Mouse (Mus musculus) heart, embryonic 10.5 days (tissue): ENCODE results near the gene C2cd2l. TPM values are rescaled to one million over a fixed set of nuclear protein-coding genes. Genes with fewer than 3 reads are reported as not detected.
A peak's percentile ranks its signal among the peaks of the same experiment; 100 is the strongest.
"Not testable (repeated sequence)": the region's sequence is repeated elsewhere in the genome, so short reads cannot be mapped to it uniquely, and the experiment has no call there.

Source experiments
- DNase-seq: peaks from one replicate; pipeline ENCODE4 v3.0.0-alpha.2; 2017; ENCODE audit warnings: low spot score
- H3K27ac ChIP-seq: fragments of 300-500 bp; sonication (generic); 2 replicates; pipeline ENCODE4 v1.5.1; 2016; ENCODE audit warnings: mild to moderate bottlenecking
- H3K27me3 ChIP-seq: fragments of 300-500 bp; sonication (generic); 2 replicates; pipeline ENCODE4 v1.6.1; 2016; ENCODE audit warnings: mild to moderate bottlenecking; ENCODE audit not compliant: poor library complexity, insufficient read depth, severe bottlenecking
- H3K36me3 ChIP-seq: fragments of 300-500 bp; sonication (generic); 2 replicates; pipeline ENCODE4 v1.6.1; 2016; ENCODE audit warnings: mild to moderate bottlenecking, moderate library complexity
- H3K4me1 ChIP-seq: fragments of 300-500 bp; sonication (generic); 2 replicates; pipeline ENCODE4 v1.6.1; 2016; ENCODE audit warnings: mild to moderate bottlenecking
- H3K4me3 ChIP-seq: fragments of 300-500 bp; sonication (generic); 2 replicates; pipeline ENCODE4 v1.5.1; 2016; ENCODE audit warnings: mild to moderate bottlenecking, moderate library complexity
- H3K9me3 ChIP-seq: fragments of 300-500 bp; sonication (generic); 2 replicates; pipeline ENCODE4 v1.6.1; 2016; ENCODE audit warnings: mild to moderate bottlenecking, moderate library complexity
- WGBS: fragments of 180-500 bp; shearing (Covaris S2); methylation state at CpG from one replicate; pipeline ENCODE4 v1.1.7; 2016; 5-methylcytosine and 5-hydroxymethylcytosine counted together
- polyA plus RNA-seq: library from polyadenylated mRNA; unstranded; fragments of >200 nt; fragmentation: Nextera tagmentation; extraction: Ambion mirVana; gene quantifications from 2 replicates; pipeline ENCODE4 v1.2.1, GENCODE M21; 2016

C2cd2l gene
- polyA plus RNA-seq, 1 experiment from 2014 or later = 6.9 TPM

DNA sequence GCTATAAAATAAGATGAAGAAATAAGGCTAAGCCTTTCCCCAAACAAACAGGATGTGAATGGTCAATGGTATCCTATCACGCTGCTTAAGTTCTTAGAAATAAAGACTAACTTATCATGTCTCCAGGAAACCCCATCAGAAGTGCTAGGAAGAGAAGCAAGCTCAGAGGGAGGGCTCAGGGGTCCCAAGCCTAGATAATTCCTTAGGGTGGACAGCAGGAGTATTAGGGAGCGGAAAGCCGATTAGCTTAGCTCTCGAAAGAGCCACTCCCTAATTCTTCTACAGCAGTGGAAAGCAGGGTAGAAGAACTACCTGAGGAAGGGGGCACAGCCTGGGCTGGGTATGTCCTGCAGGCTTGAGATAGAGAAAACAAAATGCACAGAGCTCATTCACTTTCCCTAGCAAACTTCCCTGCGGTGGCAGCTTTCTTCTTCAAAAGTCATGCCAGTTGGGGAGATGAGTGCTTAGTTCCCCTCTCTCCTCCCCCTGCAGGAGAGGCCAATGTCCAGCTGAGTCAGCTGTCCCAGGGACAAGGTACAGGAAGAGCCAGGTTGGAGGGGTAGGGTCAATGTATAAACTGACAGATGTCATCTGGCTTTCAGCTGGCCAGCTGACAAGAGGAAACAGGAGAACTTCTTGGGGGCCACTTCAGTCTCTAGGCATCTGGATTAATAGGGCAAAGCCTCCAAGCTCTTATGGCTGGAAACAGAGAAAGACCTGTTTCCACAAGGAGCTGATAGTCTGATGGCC, 1.8 kb downstream of the C2cd2l start:
- Histone ChIP-seq H3K4me3 (peak overlapping the region; percentile 95), H3K4me1 (peaks cover 43% of the 10 kb centered on the region), H3K27me3 (no peaks in the 10 kb centered on the region), H3K36me3 (peaks cover 39% of the 10 kb centered on the region), H3K27ac (peak overlapping the region; percentile 49; the same call in 1 of the 2 replicates), H3K9me3 (no peaks in the 10 kb centered on the region)
- no peak for DNase-seq
- 53% methylated on average over 5 of the region's 5 CpGs for WGBS

DNA sequence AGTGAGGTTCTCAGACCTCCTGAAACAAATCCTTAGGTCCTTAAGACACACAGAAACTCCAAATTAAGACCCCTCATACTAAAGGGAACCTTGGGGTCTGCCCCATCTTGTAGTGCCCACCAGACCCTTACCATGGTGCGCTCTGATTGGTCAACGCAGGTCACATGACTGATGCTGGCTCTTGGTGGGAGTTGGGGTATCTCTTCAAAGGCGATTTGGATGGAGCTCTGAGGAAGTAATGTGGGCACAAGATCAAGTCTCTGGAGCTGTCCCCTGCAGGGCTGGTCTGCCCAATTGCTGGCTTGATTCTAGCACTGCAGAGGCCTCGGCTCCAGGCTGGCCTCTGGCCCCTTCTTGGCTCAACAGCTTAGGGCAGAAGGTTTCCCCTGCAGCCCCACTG, 2.6 kb downstream of the C2cd2l start:
- peaks cover 47% of the 10 kb centered on the region for H3K36me3 ChIP-seq
- no peak overlapping the region for H3K27ac ChIP-seq
- DNase-seq = no peak
- H3K4me1 ChIP-seq = peaks cover 43% of the 10 kb centered on the region
- WGBS = 63% methylated on average over 4 of the region's 4 CpGs
- H3K9me3 ChIP-seq = no peaks in the 10 kb centered on the region
- no peaks in the 10 kb centered on the region for H3K27me3 ChIP-seq
- peak overlapping the region; percentile 18; the same call in 1 of the 2 replicates for H3K4me3 ChIP-seq

GRCm38 (mm10) chr9:44314910-44315309, 5.2 kb downstream of the C2cd2l start:
- 89% methylated on average over 18 of the region's 18 CpGs for WGBS
- Histone ChIP-seq H3K36me3 (peaks cover 49% of the 10 kb centered on the region), H3K9me3 (no peaks in the 10 kb centered on the region), H3K4me3 (no peak overlapping the region), H3K27me3 (0 out of 2 replicates have a peak, but pooled peaks cover 4% of the 10 kb centered on the region), H3K4me1 (peaks cover 51% of the 10 kb centered on the region), H3K27ac (no peak overlapping the region)
- no peak for DNase-seq

GRCm38 (mm10) chr9:44314257-44314547, 5.9 kb downstream of the C2cd2l start:
- H3K36me3 ChIP-seq = peaks cover 49% of the 10 kb centered on the region
- H3K4me3 ChIP-seq = no peak overlapping the region
- no peak for DNase-seq
- H3K27ac ChIP-seq = no peak overlapping the region
- H3K27me3 ChIP-seq = 0 out of 2 replicates have a peak, but pooled peaks cover 4% of the 10 kb centered on the region
- peaks cover 46% of the 10 kb centered on the region for H3K4me1 ChIP-seq
- H3K9me3 ChIP-seq = no peaks in the 10 kb centered on the region
- 69% methylated on average over 4 of the region's 4 CpGs for WGBS

GRCm38 (mm10) chr9:44313476-44314256, 6.4 kb downstream of the C2cd2l start:
- WGBS = 77% methylated on average over 19 of the region's 19 CpGs
- peaks cover 49% of the 10 kb centered on the region for H3K36me3 ChIP-seq

DNA sequence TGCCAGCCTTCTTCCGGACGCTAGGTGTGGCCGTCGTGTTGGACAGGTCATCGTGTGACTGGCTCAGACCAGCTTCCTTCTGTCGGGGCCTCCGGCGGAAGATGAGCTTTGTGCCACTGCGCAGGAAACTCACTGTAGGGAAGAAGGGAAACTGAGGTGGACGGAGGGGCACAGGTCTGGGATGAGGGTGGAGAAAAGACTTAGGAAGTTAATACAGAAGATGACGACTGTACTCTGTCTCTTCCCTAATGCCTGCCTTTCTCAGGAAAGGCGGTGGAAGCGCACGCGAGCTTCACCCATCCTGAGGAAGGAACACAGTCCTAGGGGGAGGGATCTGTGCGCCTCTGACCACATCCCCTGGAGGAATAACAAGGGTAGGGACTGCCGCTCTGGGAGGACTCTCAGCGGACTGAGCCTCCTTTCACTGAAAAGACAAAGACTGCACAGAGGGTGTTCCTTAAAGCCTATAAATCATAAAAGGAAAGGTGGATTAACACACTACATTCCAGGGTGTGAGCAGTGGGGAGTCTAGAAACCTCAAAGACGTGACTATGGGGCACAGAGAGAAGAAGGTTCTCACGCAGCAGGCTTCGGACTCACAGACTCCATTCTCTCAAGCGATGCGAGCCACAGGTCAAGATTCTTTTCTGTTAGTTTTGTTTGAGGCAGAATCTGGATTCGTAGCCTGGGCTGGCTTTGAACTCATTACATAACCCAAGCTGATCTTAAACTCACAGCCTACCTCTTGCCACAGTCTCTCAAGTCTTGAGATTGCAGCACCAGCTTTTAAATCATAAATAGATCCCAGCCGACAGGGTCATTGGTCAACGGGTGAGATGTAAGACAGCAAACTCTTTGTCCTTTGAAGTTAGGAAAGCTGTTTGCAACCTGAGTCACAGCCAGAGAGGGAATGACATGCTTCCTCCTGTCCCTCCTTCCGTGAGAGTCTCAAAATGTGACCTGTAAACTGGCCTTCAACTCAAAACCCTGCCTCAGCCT, 8.7 kb downstream of the C2cd2l start:
- DNase-seq = no peak
- WGBS = 14% methylated on average over 27 of the region's 27 CpGs
- Histone ChIP-seq H3K27me3 (0 out of 2 replicates have a peak, but pooled peaks cover 4% of the 10 kb centered on the region), H3K36me3 (peaks cover 42% of the 10 kb centered on the region), H3K27ac (peak overlapping the region; percentile 76), H3K4me3 (peak overlapping the region; percentile 44), H3K4me1 (peaks cover 28% of the 10 kb centered on the region), H3K9me3 (no peaks in the 10 kb centered on the region)

More at GRCm38 (mm10) chr9:44313476-44314256, 6.4 kb downstream of the C2cd2l start:
- H3K4me1 ChIP-seq = peaks cover 40% of the 10 kb centered on the region
- H3K27ac ChIP-seq = no peak overlapping the region
- no peak overlapping the region for H3K4me3 ChIP-seq
- DNase-seq = no peak
- 0 out of 2 replicates have a peak, but pooled peaks cover 4% of the 10 kb centered on the region for H3K27me3 ChIP-seq
- no peaks in the 10 kb centered on the region for H3K9me3 ChIP-seq

DNA sequence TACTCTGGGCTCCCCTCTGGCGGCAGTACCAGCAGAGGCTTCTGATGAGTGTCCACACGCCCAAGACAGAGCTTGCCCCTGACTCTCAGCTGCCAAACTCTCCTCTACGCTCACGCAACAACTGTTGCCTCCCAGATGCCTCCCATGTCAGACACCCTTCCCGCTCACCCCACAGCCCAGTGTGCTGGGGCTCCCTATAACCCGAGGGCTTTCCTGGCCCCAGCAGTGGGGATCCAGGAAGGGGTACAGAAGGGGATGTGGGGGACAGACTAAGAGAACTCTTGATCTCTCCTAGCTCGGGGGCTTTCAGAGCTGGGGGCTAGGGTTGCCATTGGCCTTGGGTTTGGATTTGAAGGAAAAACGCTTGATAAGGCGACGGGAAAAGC, 9.3 kb downstream of the C2cd2l start:
- peak overlapping the region; percentile 76 for H3K27ac ChIP-seq
- WGBS = 21% methylated on average over 10 of the region's 10 CpGs
- peaks cover 36% of the 10 kb centered on the region for H3K36me3 ChIP-seq
- peak overlapping the region; percentile 44 for H3K4me3 ChIP-seq
- H3K4me1 ChIP-seq = peaks cover 28% of the 10 kb centered on the region
- no peak for DNase-seq
- 0 out of 2 replicates have a peak, but pooled peaks cover 4% of the 10 kb centered on the region for H3K27me3 ChIP-seq
- no peaks in the 10 kb centered on the region for H3K9me3 ChIP-seq

GRCm38 (mm10) chr9:44309756-44310155, 10.3 kb downstream of the C2cd2l start:
- no peak for DNase-seq
- WGBS = 68% methylated on average over 3 of the region's 3 CpGs
- Histone ChIP-seq H3K4me1 (peaks cover 28% of the 10 kb centered on the region), H3K4me3 (no peak overlapping the region), H3K9me3 (no peaks in the 10 kb centered on the region), H3K27me3 (0 out of 2 replicates have a peak, but pooled peaks cover 4% of the 10 kb centered on the region), H3K27ac (no peak overlapping the region), H3K36me3 (peaks cover 26% of the 10 kb centered on the region)

GRCm38 (mm10) chr9:44307248-44307647, 12.8 kb downstream of the C2cd2l start:
- H3K27ac ChIP-seq = no peak overlapping the region
- no peaks in the 10 kb centered on the region for H3K9me3 ChIP-seq
- H3K27me3 ChIP-seq = 0 out of 2 replicates have a peak, but pooled peaks cover 4% of the 10 kb centered on the region
- H3K4me1 ChIP-seq = peaks cover 29% of the 10 kb centered on the region
- no peak for DNase-seq
- 85% methylated on average over 2 of the region's 2 CpGs for WGBS
- peaks cover 10% of the 10 kb centered on the region for H3K36me3 ChIP-seq
- H3K4me3 ChIP-seq = no peak overlapping the region

DNA sequence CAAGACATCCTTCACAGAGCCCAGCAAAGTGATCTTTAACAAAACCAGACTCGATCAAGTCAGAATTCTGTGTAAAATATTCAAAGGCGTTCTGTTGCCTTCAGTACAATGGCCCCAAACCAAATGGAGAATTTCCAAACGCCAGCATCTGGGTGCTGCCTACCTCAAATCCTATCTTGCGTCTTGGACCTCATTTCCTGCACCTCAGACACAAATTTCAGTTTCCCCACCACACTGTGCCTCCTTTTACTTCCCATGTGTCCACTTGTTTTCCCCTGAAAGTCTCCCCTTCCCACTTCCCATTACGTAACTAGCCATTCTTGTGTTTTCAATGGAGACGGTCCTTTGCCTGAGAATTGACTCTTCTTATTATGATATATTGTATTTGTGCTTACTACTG, 13.6 kb downstream of the C2cd2l start:
- DNase-seq = no peak
- Histone ChIP-seq H3K9me3 (no peaks in the 10 kb centered on the region), H3K4me1 (peaks cover 25% of the 10 kb centered on the region), H3K27me3 (no peaks in the 10 kb centered on the region), H3K27ac (no peak overlapping the region), H3K4me3 (no peak overlapping the region), H3K36me3 (peaks cover 18% of the 10 kb centered on the region)
- WGBS = 91% methylated on average over 6 of the region's 6 CpGs

DNA sequence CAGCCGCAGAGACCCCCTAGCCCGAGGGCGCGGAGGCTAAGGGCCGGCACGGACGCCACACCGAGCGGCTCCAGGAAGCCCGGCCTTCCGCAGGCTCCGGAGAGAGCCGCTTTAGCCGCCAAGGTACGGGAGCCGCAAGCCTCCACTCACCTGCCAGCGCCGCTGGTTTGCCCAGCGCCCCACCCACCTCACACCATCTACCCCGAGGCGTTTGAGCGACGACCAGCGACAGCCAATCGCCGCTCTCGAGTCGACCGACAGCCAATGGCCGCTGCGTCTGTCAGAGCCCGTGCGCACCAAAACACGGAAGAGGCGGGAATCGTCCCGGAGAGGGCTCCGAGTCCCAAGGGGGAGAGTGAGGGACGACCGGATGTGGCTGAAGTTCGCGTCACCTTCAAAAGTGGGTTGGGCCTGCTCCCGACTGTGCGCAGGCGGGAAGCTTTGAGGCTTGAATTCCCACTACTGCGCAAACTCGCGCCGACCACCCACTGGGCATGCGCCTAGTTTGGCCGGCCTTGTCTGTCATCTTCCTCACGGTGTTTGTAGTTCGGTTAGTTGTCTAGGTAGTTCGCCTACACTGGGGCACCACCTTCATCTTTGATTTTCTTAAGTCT, 14.5 kb downstream of the C2cd2l start, which contains the start of gene Hinfp:
Gene Hinfp, minus strand, starts transcription at position 206 of the 614 bp plus-strand sequence.
- DNase-seq = peak; percentile 100
- Histone ChIP-seq H3K9me3 (no peaks in the 10 kb centered on the region), H3K4me1 (peaks cover 15% of the 10 kb centered on the region), H3K4me3 (peak within 1 kb of the TSS; percentile 84), H3K27ac (peak within 1 kb of the TSS; percentile 90), H3K36me3 (peaks cover 27% of the 10 kb centered on the region), H3K27me3 (no peaks in the 10 kb centered on the region)
- under 1% methylated on average over 54 of the region's 54 CpGs for WGBS

GRCm38 (mm10) chr9:44300001-44300400, 20.1 kb downstream of the C2cd2l start:
- peaks cover 77% of the 10 kb centered on the region for H3K36me3 ChIP-seq
- H3K9me3 ChIP-seq, H3K27me3 ChIP-seq, H3K27ac ChIP-seq, DNase-seq, H3K4me3 ChIP-seq: not testable (repeated sequence)
- 92% methylated on average over 3 of the region's 3 CpGs for WGBS
- peaks cover 11% of the 10 kb centered on the region for H3K4me1 ChIP-seq
